Mouse (Mus musculus) kidney, adult 2 months (tissue): Measurements from ENCODE around the gene Gm20390.

ENCODE experiments used
- CTCF ChIP-seq: fragments of 200-500 bp; conservative IDR thresholded peaks from 2 replicates; pipeline ENCODE4 v1.5.1; 2011; ENCODE audit warnings: low read depth, mild to moderate bottlenecking, control low read depth, low read length, moderate library complexity, mixed read lengths; ENCODE audit not compliant: insufficient read depth, insufficient read length
- POLR2A ChIP-seq: fragments of 200-500 bp; IDR thresholded peaks from one replicate; pipeline ENCODE4 v1.6.1; 2011; ENCODE audit warnings: low read depth, low read length, control low read depth

DNA sequence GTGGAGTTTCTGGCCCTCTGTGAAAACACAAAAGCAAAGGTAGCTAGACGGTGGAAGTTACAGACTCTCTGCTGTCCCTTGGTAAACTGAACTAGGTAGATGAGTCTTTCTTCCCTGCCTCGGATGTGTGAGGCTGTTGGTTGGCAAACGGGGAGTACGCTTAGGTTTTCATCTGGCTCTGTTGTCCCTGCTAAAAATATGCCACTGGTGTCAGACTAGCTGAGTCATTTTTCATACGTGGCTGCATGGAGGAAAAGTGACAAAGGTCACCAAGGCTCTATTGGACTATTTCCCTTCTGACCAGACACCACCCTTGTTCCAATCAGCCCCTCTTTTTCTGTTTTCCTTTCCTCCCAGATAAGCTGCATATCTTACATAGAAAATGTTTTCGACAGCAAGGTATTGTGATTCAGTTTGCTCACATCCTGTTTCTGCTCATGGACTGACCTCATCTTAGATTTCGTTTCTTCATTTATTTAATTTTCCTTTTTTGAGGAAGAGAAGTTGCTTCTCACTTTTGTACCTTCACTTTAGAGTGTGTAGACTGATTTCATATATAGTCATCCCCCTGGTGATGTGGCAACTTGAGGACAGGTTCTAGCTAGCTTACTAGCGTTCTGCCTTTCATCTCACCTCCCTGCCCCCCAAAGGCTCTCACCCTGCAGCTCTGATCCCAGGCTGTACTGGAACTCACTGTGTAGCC lies 19.7 kb upstream of the Gm20390 start:
- TF ChIP-seq CTCF (no peak), POLR2A (no peak)
